Mouse (Mus musculus) ES-E14 (cell line): ENCODE results near the gene Mchr1. TPM values are rescaled to one million over a fixed set of nuclear protein-coding genes. Genes with fewer than 3 reads are reported as not detected.

Experiments used
- DNase-seq: peaks from one replicate; pipeline ENCODE4 v3.0.0-alpha.2; 2013; ENCODE audit warnings: low read depth, low spot score
- H3K27ac ChIP-seq: 2 replicates; pipeline ENCODE4 v1.5.1; 2012; ENCODE audit warnings: low read depth, mild to moderate bottlenecking, low read length, moderate library complexity, mixed read lengths; ENCODE audit not compliant: poor library complexity, insufficient read depth, severe bottlenecking
- H3K36me3 ChIP-seq: 2 replicates; pipeline ENCODE4 v1.6.1; 2012; ENCODE audit warnings: mild to moderate bottlenecking, low read length, moderate library complexity, mixed read lengths; ENCODE audit not compliant: control insufficient read depth, poor library complexity, insufficient read depth, severe bottlenecking
- H3K4me1 ChIP-seq, 2 experiments: fragments of 150-350 bp in 1 of 2; sonication (generic) in 1 of 2; 2 replicates each; pipeline ENCODE4 v1.6.1; 2012; ENCODE audit warnings: low read length in 2 of 2, mild to moderate bottlenecking in 1 of 2, mixed read lengths in 1 of 2; ENCODE audit not compliant: control insufficient read depth in 2 of 2, insufficient read depth in 2 of 2, poor library complexity in 1 of 2
- H3K4me3 ChIP-seq, 2 experiments: fragments of 150-350 bp in 1 of 2; sonication (generic) in 1 of 2; 2 replicates each; pipeline ENCODE4 v1.5.1; 2012; ENCODE audit warnings: low read length in 2 of 2, low read depth in 1 of 2, mild to moderate bottlenecking in 1 of 2, mixed read lengths in 1 of 2; ENCODE audit not compliant: insufficient read depth in 1 of 2, poor library complexity in 1 of 2, severe bottlenecking in 1 of 2
- H3K9ac ChIP-seq: 2 replicates; pipeline ENCODE4 v1.6.1; 2012; ENCODE audit warnings: low read depth, mild to moderate bottlenecking, low read length, mixed read lengths; ENCODE audit not compliant: poor library complexity, insufficient read depth, severe bottlenecking
- H3K9me3 ChIP-seq: fragments of 150-350 bp; sonication (generic); 2 replicates; pipeline ENCODE4 v1.6.1; 2012; ENCODE audit warnings: low read depth, mild to moderate bottlenecking, low read length; ENCODE audit not compliant: control insufficient read depth, insufficient read depth
- CHD2 ChIP-seq: IDR thresholded peaks from 2 replicates; pipeline ENCODE4 v1.6.1; 2014; ENCODE audit warnings: mild to moderate bottlenecking, low read depth, low read length, inconsistent platforms
- HCFC1 ChIP-seq: IDR thresholded peaks from 2 replicates; pipeline ENCODE4 v1.6.1; 2012; ENCODE audit warnings: low read length, inconsistent platforms, borderline replicate concordance; ENCODE audit not compliant: insufficient read depth
- MAFK ChIP-seq: IDR thresholded peaks from 2 replicates; pipeline ENCODE4 v1.6.1; 2014; ENCODE audit warnings: mild to moderate bottlenecking, low read depth, low read length, inconsistent platforms; ENCODE audit not compliant: insufficient read depth
- ZC3H11A ChIP-seq: IDR thresholded peaks from 2 replicates; pipeline ENCODE4 v1.6.1; 2012; ENCODE audit warnings: low read depth, mild to moderate bottlenecking, inconsistent platforms, low read length, borderline replicate concordance
- ZNF384 ChIP-seq: IDR thresholded peaks from 2 replicates; pipeline ENCODE4 v1.6.1; 2012; ENCODE audit warnings: low read depth, low read length, inconsistent platforms
- in situ Hi-C, 2 experiments: fragments of 600-800 bp; cut with MboI; formaldehyde crosslinking; loops; one replicate each; pipeline ENCODE4 v1.15.1; 2025; ENCODE audit warnings: low sequenced_read_pairs in 2 of 2, inconsistent platforms in 1 of 2; ENCODE audit not compliant: unreplicated experiment in 2 of 2
- total RNA-seq: library from RNA; depleted of rRNA; stranded (reverse); fragments of 300-350 nt; gene quantifications from 2 replicates; pipeline ENCODE4 v1.2.3, GENCODE M21; 2012

Gene Mchr1
- total RNA-seq, 1 experiment: 0.09 TPM

GRCm38 (mm10) chr15:81258296-81258695, 23.0 kb downstream of the Mchr1 start:
- Histone ChIP-seq H3K9me3 (no peaks in the 10 kb centered on the region), H3K4me3 (no peak overlapping the region), H3K27ac (no peak overlapping the region), H3K9ac (no peak overlapping the region), H3K36me3 (no peaks in the 10 kb centered on the region), H3K4me1 (peaks cover 8 to 11% of the 10 kb centered on the region in 2 experiments; a peak in 3 of 4 replicates)
- in situ Hi-C loops: no loop called here
- DNase-seq: no peak
- TF ChIP-seq HCFC1: no peak
- TF ChIP-seq CHD2: no peak
- TF ChIP-seq ZC3H11A: no peak
- no peak for TF ChIP-seq MAFK
- no peak for TF ChIP-seq ZNF384

GRCm38 (mm10) chr15:81259304-81259703, 24.0 kb downstream of the Mchr1 start:
- no peak for TF ChIP-seq CHD2
- no peak for TF ChIP-seq ZNF384
- no peak for TF ChIP-seq MAFK
- TF ChIP-seq ZC3H11A: no peak
- TF ChIP-seq HCFC1: no peak

GRCm38 (mm10) chr15:81260208-81260607, 24.9 kb downstream of the Mchr1 start:
- no peak for TF ChIP-seq HCFC1
- no peak overlapping the region for H3K4me3 ChIP-seq
- H3K9me3 ChIP-seq: no peaks in the 10 kb centered on the region
- no peak for DNase-seq
- no peaks in the 10 kb centered on the region for H3K36me3 ChIP-seq
- in situ Hi-C loops: no loop called here
- no peak overlapping the region for H3K9ac ChIP-seq
- no peak overlapping the region for H3K27ac ChIP-seq
- peaks cover 3 to 4% of the 10 kb centered on the region in 2 experiments; a peak in 2 of 4 replicates for H3K4me1 ChIP-seq

More at GRCm38 (mm10) chr15:81259304-81259703, 24.0 kb downstream of the Mchr1 start:
- no peak overlapping the region for H3K27ac ChIP-seq
- peaks cover 3 to 8% of the 10 kb centered on the region in 2 experiments; a peak in 3 of 4 replicates for H3K4me1 ChIP-seq
- no peak overlapping the region for H3K9ac ChIP-seq
- H3K36me3 ChIP-seq: no peaks in the 10 kb centered on the region
- H3K4me3 ChIP-seq: no peak overlapping the region
- DNase-seq: no peak
- in situ Hi-C loops: no loop called here
- H3K9me3 ChIP-seq: no peaks in the 10 kb centered on the region

DNA sequence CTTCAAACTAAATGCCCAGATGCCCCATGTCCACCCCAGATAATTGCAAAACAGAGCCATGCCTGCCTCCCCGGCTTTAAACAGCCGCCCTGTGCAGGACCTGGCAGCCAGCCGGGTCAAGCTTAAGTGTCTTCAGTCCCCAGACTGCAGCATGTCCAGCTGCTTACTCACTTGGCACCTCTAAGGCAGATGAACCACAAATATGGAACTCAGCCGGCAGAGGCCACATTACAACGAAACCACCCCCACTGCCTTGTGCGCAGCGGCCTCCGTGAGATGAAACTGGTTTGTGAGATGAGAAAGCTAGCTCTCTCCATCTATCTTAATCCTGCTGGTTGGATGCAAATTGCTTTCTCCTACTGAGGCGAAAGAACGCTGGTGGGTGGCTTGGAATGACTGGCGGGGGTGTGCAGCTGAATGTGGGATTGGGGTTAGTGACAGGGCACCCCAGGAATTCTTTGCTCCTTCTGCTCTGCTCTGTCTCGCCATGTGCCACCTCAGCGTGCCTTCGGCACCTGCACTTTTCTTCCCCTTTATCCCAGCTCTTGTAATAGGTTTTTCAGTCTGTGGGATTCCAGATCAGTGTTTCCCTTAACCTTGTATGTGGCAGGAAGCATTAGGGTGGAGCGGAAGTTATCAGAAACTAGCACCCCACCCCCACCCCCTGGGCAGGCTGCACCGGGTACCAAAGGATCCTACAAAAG, 29.2 kb downstream of the Mchr1 start:
- Histone ChIP-seq H3K4me3 (no peak overlapping the region), H3K4me1 (peaks cover 0 to 3% of the 10 kb centered on the region in 2 experiments; a peak in 2 of 4 replicates), H3K9me3 (no peaks in the 10 kb centered on the region), H3K27ac (no peak overlapping the region), H3K9ac (no peak overlapping the region), H3K36me3 (no peaks in the 10 kb centered on the region)
- in situ Hi-C loops: no loop called here
- TF ChIP-seq MAFK: no peak
- DNase-seq: no peak

DNA sequence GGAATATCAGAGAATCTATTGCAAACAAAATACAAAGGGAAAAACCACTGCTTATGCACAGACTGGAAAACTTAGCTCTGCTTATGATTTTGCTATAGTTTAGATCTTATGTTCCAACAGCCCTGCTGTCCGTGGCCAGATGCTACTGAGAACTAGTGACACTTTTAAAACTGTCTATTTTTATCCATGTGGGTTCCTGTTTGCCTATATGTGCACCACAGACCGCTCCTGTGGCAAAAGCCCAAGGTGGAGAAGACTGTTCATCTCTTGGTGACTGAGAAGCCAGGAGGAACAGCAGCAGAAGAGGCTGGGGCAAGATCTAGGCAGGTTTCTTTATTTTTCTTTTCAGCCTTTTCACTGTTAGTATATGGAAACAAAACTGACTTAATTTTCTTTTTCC, 32.1 kb downstream of the Mchr1 start:
- H3K4me3 ChIP-seq: no peak overlapping the region
- H3K4me1 ChIP-seq: no peaks in the 10 kb centered on the region; a peak in 1 of 4 replicates
- H3K9me3 ChIP-seq: no peaks in the 10 kb centered on the region
- DNase-seq: no peak
- no peak for TF ChIP-seq MAFK
- no peak for TF ChIP-seq CHD2
- TF ChIP-seq HCFC1: no peak
- no peak overlapping the region for H3K9ac ChIP-seq
- in situ Hi-C loops: no loop called here
- H3K27ac ChIP-seq: no peak overlapping the region
- no peaks in the 10 kb centered on the region for H3K36me3 ChIP-seq
